Mouse (Mus musculus): ENCODE measurements around the gene Elavl1.
"Not testable (repeated sequence)": the region's sequence is repeated elsewhere in the genome, so short reads cannot be mapped to it uniquely, and the experiment has no call there.

The Elavl1 gene

GRCm38 (mm10) chr8:4324983-4325750 lies at the start of gene Elavl1, which contains the start of gene Ccl25:
Gene Elavl1 (minus strand): TSS chr8:4325413.
Gene Ccl25 (plus strand): TSS chr8:4325210.
- peak; percentile 97 for DNase-seq

- peak; percentile 32 for DNase-seq
Measured at GRCm38 (mm10) chr8:4372657-4373056, 47.4 kb upstream of the Elavl1 start.

- peak; percentile 54 for DNase-seq
Measured at GRCm38 (mm10) chr8:4370078-4370477, 44.9 kb upstream of the Elavl1 start.

GRCm38 (mm10) chr8:4368470-4368869 lies 43.3 kb upstream of the Elavl1 start:
- DNase-seq: no peak

- DNase-seq: no peak
Measured at GRCm38 (mm10) chr8:4367808-4368207, 42.6 kb upstream of the Elavl1 start.

GRCm38 (mm10) chr8:4366189-4366588 lies 41.0 kb upstream of the Elavl1 start:
- DNase-seq: no peak

- no peak for DNase-seq
Measured at GRCm38 (mm10) chr8:4360922-4361321, 35.7 kb upstream of the Elavl1 start.

GRCm38 (mm10) chr8:4359362-4359761 lies 34.1 kb upstream of the Elavl1 start:
- no peak for DNase-seq

GRCm38 (mm10) chr8:4355455-4355854 lies 30.2 kb upstream of the Elavl1 start:
- no peak for DNase-seq

GRCm38 (mm10) chr8:4354516-4354915 lies 29.3 kb upstream of the Elavl1 start:
- DNase-seq: no peak

- DNase-seq: no peak
Measured at GRCm38 (mm10) chr8:4353741-4354140, 28.5 kb upstream of the Elavl1 start.

GRCm38 (mm10) chr8:4352562-4352961 lies 27.3 kb upstream of the Elavl1 start:
- DNase-seq: not testable (repeated sequence)

- no peak for DNase-seq
Measured at GRCm38 (mm10) chr8:4350618-4351017, 25.4 kb upstream of the Elavl1 start.

GRCm38 (mm10) chr8:4349335-4349734 lies 24.1 kb upstream of the Elavl1 start:
- DNase-seq: no peak

GRCm38 (mm10) chr8:4348275-4348674 lies 23.1 kb upstream of the Elavl1 start:
- no peak for DNase-seq

GRCm38 (mm10) chr8:4347661-4348060 lies 22.4 kb upstream of the Elavl1 start:
- no peak for DNase-seq

- no peak for DNase-seq
Measured at GRCm38 (mm10) chr8:4340207-4340606, 15.0 kb upstream of the Elavl1 start.

- DNase-seq: no peak
Measured at GRCm38 (mm10) chr8:4335678-4336077, 10.5 kb upstream of the Elavl1 start.

- DNase-seq: no peak
Measured at GRCm38 (mm10) chr8:4333966-4334365, 8.8 kb upstream of the Elavl1 start.

GRCm38 (mm10) chr8:4329000-4329399 lies 3.8 kb upstream of the Elavl1 start:
- no peak for DNase-seq

GRCm38 (mm10) chr8:4325751-4326036 lies 481 bp upstream of the Elavl1 start:
- DNase-seq: no peak

- DNase-seq: peak; percentile 18
Measured at GRCm38 (mm10) chr8:4324525-4324924, 688 bp downstream of the Elavl1 start.

- DNase-seq: no peak
Measured at GRCm38 (mm10) chr8:4323917-4324316, 1.3 kb downstream of the Elavl1 start.

GRCm38 (mm10) chr8:4322470-4322869 lies 2.7 kb downstream of the Elavl1 start:
- DNase-seq: peak; percentile 91

- DNase-seq: no peak
Measured at GRCm38 (mm10) chr8:4321031-4321430, 4.2 kb downstream of the Elavl1 start.

Data from lung, postnatal 36 days (tissue).